Mouse (Mus musculus) liver, postnatal 0 days (tissue): ENCODE measurements at regions not wholly inside any gene's neighbourhood (a gene's known extent, or its start where the extent isn't known, plus 50 kb on each side); places are given as distances from the start of the nearest gene placed in this dataset.
A peak's percentile ranks its signal among the peaks of the same experiment; 100 is the strongest.

ENCODE experiments used
- ATAC-seq: fragments of 200-750 bp; cut with Nextera tagmentation; 2 replicates; pipeline ENCODE4 v1.8.0; 2017; ENCODE audit warnings: mild to moderate bottlenecking, moderate library complexity
- DNase-seq: peaks from one replicate; pipeline ENCODE4 v3.0.0-alpha.2; 2016
- H3K27ac ChIP-seq: fragments of 300-500 bp; sonication (generic); 2 replicates; pipeline ENCODE4 v1.5.1; 2014; ENCODE audit warnings: antibody characterized with exemption, moderate library complexity, mild to moderate bottlenecking, low read depth
- H3K27me3 ChIP-seq: fragments of 300-500 bp; sonication (generic); 2 replicates; pipeline ENCODE4 v1.6.1; 2014; ENCODE audit warnings: low read length, control low read depth, mixed read lengths; ENCODE audit not compliant: insufficient read depth
- H3K36me3 ChIP-seq: fragments of 300-500 bp; sonication (generic); replicated peaks from 2 replicates; pipeline ENCODE4 v1.6.1; 2014; ENCODE audit warnings: mild to moderate bottlenecking, control low read depth, low read length, moderate library complexity, mixed read lengths; ENCODE audit not compliant: insufficient read depth
- H3K4me1 ChIP-seq: fragments of 300-500 bp; sonication (generic); 2 replicates; pipeline ENCODE4 v1.6.1; 2014; ENCODE audit warnings: antibody characterized with exemption, mild to moderate bottlenecking, control low read depth; ENCODE audit not compliant: insufficient read depth
- H3K4me2 ChIP-seq: fragments of 300-500 bp; sonication (generic); 2 replicates; pipeline ENCODE4 v1.6.1; 2014; ENCODE audit warnings: low read depth, mild to moderate bottlenecking, low read length, moderate library complexity, mixed read lengths
- H3K4me3 ChIP-seq: fragments of 300-500 bp; sonication (generic); 2 replicates; pipeline ENCODE4 v1.5.1; 2014; ENCODE audit warnings: low read depth, low read length
- H3K9ac ChIP-seq: fragments of 300-500 bp; sonication (generic); replicated peaks from 2 replicates; pipeline ENCODE4 v1.6.1; 2014; ENCODE audit warnings: mild to moderate bottlenecking, moderate library complexity
- H3K9me3 ChIP-seq: fragments of 300-500 bp; sonication (generic); 2 replicates; pipeline ENCODE4 v1.6.1; 2016; ENCODE audit warnings: mild to moderate bottlenecking, control low read depth, low read length, mixed read lengths
- CTCF ChIP-seq: sonication (generic); IDR thresholded peaks from 2 replicates; pipeline ENCODE4 v1.5.1; 2016; ENCODE audit warnings: antibody characterized with exemption, low read depth
- EP300 ChIP-seq: IDR thresholded peaks from 2 replicates; pipeline ENCODE4 v1.6.1; 2016; ENCODE audit warnings: antibody characterized with exemption, low read depth, mild to moderate bottlenecking
- WGBS: fragments of 180-500 bp; shearing (Covaris S2); extraction: QIAGEN DNeasy Blood & Tissue Kit; methylation state at CpG from one replicate; pipeline ENCODE4 v1.1.7; 2014; ENCODE audit not compliant: insufficient replicate concordance; 5-methylcytosine and 5-hydroxymethylcytosine counted together

DNA sequence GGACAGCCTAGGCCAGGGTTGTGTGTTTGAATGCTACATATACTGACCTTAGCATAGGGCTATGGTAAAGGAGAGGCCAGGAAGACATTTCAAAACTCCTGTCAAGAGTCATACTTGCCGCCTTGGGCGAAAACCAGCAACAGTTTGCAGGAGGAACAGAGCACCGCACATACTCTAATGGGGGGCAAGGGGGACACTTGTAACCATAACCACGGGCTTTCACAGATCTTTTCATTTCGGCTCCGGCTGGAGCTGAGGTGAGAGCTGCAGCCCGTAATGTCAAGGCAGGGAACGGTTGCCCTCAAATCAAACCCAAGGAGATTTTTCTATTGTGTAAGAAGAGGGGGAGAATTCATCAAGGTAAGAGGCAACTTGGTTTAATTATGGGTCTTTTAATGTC lies 258.7 kb upstream of the Nt5e start:
- Histone ChIP-seq H3K36me3 (no peaks in the 10 kb centered on the region), H3K9ac (no peak overlapping the region), H3K4me2 (no peak overlapping the region), H3K4me3 (no peak overlapping the region), H3K4me1 (no peaks in the 10 kb centered on the region), H3K27ac (no peak overlapping the region), H3K9me3 (no peaks in the 10 kb centered on the region), H3K27me3 (no peaks in the 10 kb centered on the region)
- DNase-seq (no peak), ATAC-seq (no peak)
- no peak for TF ChIP-seq CTCF
- TF ChIP-seq EP300, result no peak
- 86% methylated on average over 8 of the region's 8 CpGs for WGBS

DNA sequence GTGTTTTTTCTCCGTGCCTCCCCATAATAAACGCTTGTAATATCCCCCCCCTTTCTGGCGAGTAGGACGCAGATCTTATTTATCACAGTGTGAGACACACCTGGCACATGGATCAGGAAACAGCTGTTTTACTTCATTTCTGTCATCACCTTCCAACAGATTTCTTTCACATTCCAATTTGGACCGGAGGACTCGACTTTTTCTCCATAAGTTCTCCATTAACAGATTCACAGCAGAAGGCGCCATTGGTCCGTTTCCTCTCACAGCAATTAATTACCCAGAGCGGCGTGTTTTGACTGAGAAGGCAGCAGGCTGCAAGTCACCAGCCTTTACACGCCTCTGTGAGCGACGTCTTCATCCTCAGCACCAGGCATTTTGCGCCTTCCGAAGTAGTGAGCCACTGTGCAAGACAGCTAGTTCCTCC lies 258.1 kb upstream of the Nt5e start:
- no peaks in the 10 kb centered on the region for H3K36me3 ChIP-seq
- TF ChIP-seq CTCF, result no peak
- TF ChIP-seq EP300, result no peak
- WGBS, result 74% methylated on average over 15 of the region's 15 CpGs
- ATAC-seq, result no peak
- no peak overlapping the region for H3K4me2 ChIP-seq
- DNase-seq, result no peak
- H3K27me3 ChIP-seq, result no peaks in the 10 kb centered on the region
- H3K4me3 ChIP-seq, result no peak overlapping the region
- no peak overlapping the region for H3K9ac ChIP-seq
- H3K4me1 ChIP-seq, result no peaks in the 10 kb centered on the region
- H3K27ac ChIP-seq, result no peak overlapping the region
- no peaks in the 10 kb centered on the region for H3K9me3 ChIP-seq

DNA sequence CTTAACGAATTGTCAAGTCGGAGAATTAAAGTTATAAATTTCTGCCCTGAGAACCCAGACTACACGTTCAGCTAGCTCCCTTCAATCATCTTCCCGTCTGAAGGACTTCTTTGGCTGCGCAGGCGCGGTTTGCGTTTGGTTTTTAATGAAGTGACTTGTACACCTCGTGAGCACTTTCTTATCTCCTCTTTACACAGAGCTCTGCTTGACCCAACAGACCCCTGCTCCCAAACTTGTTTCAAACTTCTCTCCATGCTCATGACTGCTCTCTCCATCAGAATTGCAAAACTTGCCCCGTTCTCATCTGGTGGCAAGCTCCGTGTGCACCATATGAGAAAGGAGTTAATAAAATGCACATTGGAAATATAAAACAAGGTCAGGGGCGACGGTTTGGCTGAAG lies 257.2 kb upstream of the Nt5e start:
- no peaks in the 10 kb centered on the region for H3K4me1 ChIP-seq
- no peak overlapping the region for H3K9ac ChIP-seq
- H3K27ac ChIP-seq, result no peak overlapping the region
- H3K27me3 ChIP-seq, result no peaks in the 10 kb centered on the region
- ATAC-seq (no peak), DNase-seq (no peak)
- TF ChIP-seq EP300, result no peak
- TF ChIP-seq CTCF, result no peak
- H3K4me3 ChIP-seq, result no peak overlapping the region
- no peak overlapping the region for H3K4me2 ChIP-seq
- H3K9me3 ChIP-seq, result no peaks in the 10 kb centered on the region
- WGBS, result 71% methylated on average over 13 of the region's 13 CpGs
- H3K36me3 ChIP-seq, result no peaks in the 10 kb centered on the region

DNA sequence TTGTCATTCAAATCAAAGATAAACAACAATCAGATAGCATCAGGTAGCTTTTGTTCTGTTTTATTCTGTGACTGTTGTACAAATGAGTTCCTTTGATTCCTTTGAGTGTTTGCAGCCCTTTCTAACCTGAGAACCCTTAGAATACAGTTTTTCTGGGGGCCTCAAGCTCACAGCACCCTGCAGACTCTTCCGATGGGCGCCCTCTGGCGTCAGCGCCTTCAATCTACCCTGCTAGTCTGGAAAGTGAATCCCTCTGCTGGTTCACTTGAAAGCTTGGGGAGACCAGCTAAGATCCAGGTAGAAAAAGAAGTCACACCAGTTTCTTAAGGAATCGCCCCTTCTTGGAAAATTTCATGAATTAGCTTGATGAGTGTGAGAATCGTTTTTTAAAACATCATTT lies 253.8 kb upstream of the Nt5e start:
- WGBS, result 10% methylated on average over 6 of the region's 6 CpGs
- ATAC-seq (no peak), DNase-seq (no peak)
- no peaks in the 10 kb centered on the region for H3K4me1 ChIP-seq
- no peak overlapping the region for H3K4me2 ChIP-seq
- H3K27ac ChIP-seq, result no peak overlapping the region
- H3K27me3 ChIP-seq, result no peaks in the 10 kb centered on the region
- TF ChIP-seq CTCF (peak; percentile 40), EP300 (no peak)
- no peak overlapping the region for H3K9ac ChIP-seq
- no peaks in the 10 kb centered on the region for H3K9me3 ChIP-seq
- no peak overlapping the region for H3K4me3 ChIP-seq
- H3K36me3 ChIP-seq, result no peaks in the 10 kb centered on the region

DNA sequence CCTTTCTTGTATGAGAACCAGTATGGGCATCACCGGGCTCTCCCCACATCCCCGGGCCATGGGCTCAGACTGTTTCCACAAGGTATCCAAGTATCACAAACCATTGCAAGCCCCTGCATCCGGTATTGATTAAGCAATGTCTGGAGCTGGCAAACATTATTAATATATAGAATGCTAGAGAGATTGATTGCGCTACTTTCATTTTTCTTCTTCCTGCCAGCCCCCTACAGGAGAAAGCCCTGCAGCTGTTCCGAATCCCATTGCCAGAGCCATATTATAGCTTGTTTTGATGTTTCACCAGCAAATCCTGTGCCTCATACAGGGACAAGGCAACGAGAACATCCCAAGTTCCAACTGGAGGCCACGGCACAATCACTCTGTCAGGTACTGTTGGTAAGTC lies 253.4 kb upstream of the Nt5e start:
- Histone ChIP-seq H3K4me1 (no peaks in the 10 kb centered on the region), H3K9me3 (no peaks in the 10 kb centered on the region), H3K27ac (no peak overlapping the region), H3K4me3 (no peak overlapping the region), H3K4me2 (no peak overlapping the region), H3K9ac (no peak overlapping the region), H3K36me3 (no peaks in the 10 kb centered on the region), H3K27me3 (no peaks in the 10 kb centered on the region)
- no peak for DNase-seq
- TF ChIP-seq CTCF, result no peak
- TF ChIP-seq EP300, result no peak
- 71% methylated on average over 7 of the region's 7 CpGs for WGBS
- no peak for ATAC-seq

DNA sequence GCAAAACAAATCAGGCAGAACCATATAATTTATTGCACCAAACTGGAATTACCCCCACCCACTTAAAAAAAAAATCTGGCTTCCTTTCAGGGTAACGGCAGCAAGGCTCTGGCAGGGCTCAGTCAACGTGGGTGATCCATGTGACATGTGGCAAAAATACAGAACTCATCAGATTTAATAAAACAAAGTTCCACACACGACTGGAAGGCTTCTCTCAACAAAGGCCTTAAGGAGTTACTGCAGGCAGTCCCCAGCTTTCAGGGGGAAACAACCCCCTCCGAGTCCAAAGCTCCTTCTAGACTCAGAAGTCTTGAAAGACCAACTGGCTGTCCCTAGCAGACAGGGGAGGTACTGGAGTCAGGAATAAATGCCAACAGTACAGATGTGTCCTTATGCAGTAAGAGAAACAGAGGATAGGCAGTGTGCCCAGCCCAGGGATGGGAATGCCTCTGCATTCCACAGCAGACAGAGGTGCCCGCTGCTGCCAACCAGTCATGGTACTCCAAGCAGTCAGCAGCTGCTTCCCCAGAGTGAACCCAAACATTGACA lies 244.0 kb upstream of the Nt5e start:
- ATAC-seq, result no peak
- TF ChIP-seq EP300, result no peak
- no peak for TF ChIP-seq CTCF
- WGBS, result 40% methylated on average over 5 of the region's 5 CpGs

More for the DNA sequence above, 244.0 kb upstream of the Nt5e start:
- Histone ChIP-seq H3K9me3 (no peaks in the 10 kb centered on the region), H3K4me3 (no peak overlapping the region), H3K27ac (no peak overlapping the region), H3K9ac (no peak overlapping the region), H3K4me2 (no peak overlapping the region), H3K27me3 (no peaks in the 10 kb centered on the region), H3K36me3 (no peaks in the 10 kb centered on the region), H3K4me1 (no peaks in the 10 kb centered on the region)
- DNase-seq, result no peak
